Mouse (Mus musculus) kidney, adult 18-20 months (tissue): Measurements from ENCODE around the gene Commd2.

Experiments used
- DNase-seq: peaks from one replicate; pipeline ENCODE4 v3.0.0; 2021

The Commd2 gene

GRCm38 (mm10) chr3:57612430-57612997, 39.0 kb downstream of the Commd2 start:
- DNase-seq: no peak

GRCm38 (mm10) chr3:57611776-57612175, 39.7 kb downstream of the Commd2 start:
- no peak for DNase-seq

- DNase-seq: no peak
These were observed 46.9 kb downstream of the Commd2 start for GRCm38 (mm10) chr3:57604618-57605015.

- DNase-seq: no peak
These were observed 47.5 kb downstream of the Commd2 start for GRCm38 (mm10) chr3:57603891-57604617.

- DNase-seq: no peak
These were observed 48.9 kb downstream of the Commd2 start for GRCm38 (mm10) chr3:57602610-57603009.

- DNase-seq: no peak
These were observed 54.9 kb downstream of the Commd2 start for GRCm38 (mm10) chr3:57596566-57596965.

- DNase-seq: no peak
These were observed 56.0 kb downstream of the Commd2 start for GRCm38 (mm10) chr3:57595506-57595905.
